ENCODE assay signal across 8 mouse cellular contexts in genomic region chr5:119669741-119670565, GRCm38 (mm10). TPM values are rescaled to one million over a fixed set of nuclear protein-coding genes. Genes with fewer than 3 reads are reported as not detected.
A peak's percentile ranks its signal among the peaks of the same experiment; 100 is the strongest.
DNase-seq lines count a peak whose midpoint lies in the region; ATAC-seq lines count a peak whose summit lies in the region.

No protein-coding gene starts in this region.

- H3K36me3 ChIP-seq in heart, embryonic 11.5 days (ENCODE audit: control insufficient read depth, insufficient read depth, low read length), result no peaks in the 10 kb centered on the region
- no peaks in the 10 kb centered on the region for H3K36me3 ChIP-seq in limb, embryonic 11.5 days (ENCODE audit: control insufficient read depth, insufficient read depth, low read length)
- H3K36me3 ChIP-seq in neural tube, embryonic 11.5 days (ENCODE audit: control insufficient read depth, insufficient read depth, low read length), result no peaks in the 10 kb centered on the region

- H3K27ac ChIP-seq in heart, embryonic 11.5 days (ENCODE audit: low read depth, low read length), result peak overlapping the region; percentile 88
- H3K27ac ChIP-seq in limb, embryonic 11.5 days (replicated peaks; ENCODE audit: low read depth, low read length), result peak overlapping the region; percentile 91
- H3K27ac ChIP-seq in neural tube, embryonic 11.5 days (ENCODE audit: low read depth, low read length), result peak overlapping the region; percentile 35; the same call in 1 of the 2 replicates

- peaks cover 27% of the 10 kb centered on the region for H3K4me1 ChIP-seq in heart, embryonic 11.5 days (ENCODE audit: control insufficient read depth, insufficient read depth, low read length)
- peaks cover 25% of the 10 kb centered on the region for H3K4me1 ChIP-seq in limb, embryonic 11.5 days (ENCODE audit: control insufficient read depth, insufficient read depth, low read length)
- H3K4me1 ChIP-seq in neural tube, embryonic 11.5 days (ENCODE audit: control insufficient read depth, insufficient read depth, low read length), result peaks cover 13% of the 10 kb centered on the region

- H3K9me3 ChIP-seq in heart, embryonic 11.5 days (replicated peaks; ENCODE audit: control insufficient read depth, low read length), result no peaks in the 10 kb centered on the region
- no peaks in the 10 kb centered on the region for H3K9me3 ChIP-seq in limb, embryonic 11.5 days (ENCODE audit: control insufficient read depth, low read length)
- H3K9me3 ChIP-seq in neural tube, embryonic 11.5 days (ENCODE audit: control insufficient read depth, low read length), result no peaks in the 10 kb centered on the region

- under 1% methylated on average over 60 of the region's 61 CpGs for WGBS in heart, embryonic 11.5 days (ENCODE audit: insufficient replicate concordance)
- WGBS in limb, embryonic 11.5 days, result 1% methylated on average over 59 of the region's 61 CpGs
- under 1% methylated on average over 56 of the region's 61 CpGs for WGBS in neural tube, embryonic 11.5 days

- peak; percentile 37 for DNase-seq in gastrocnemius, adult 18-20 months (ENCODE audit: low spot score)
- no peak for DNase-seq in gastrocnemius, adult 8-10 months (ENCODE audit: low spot score in 2 of 2)
- DNase-seq in adrenal gland, adult 18-20 months (ENCODE audit: low spot score in 2 of 2), result peak; percentile 56 to 69
- DNase-seq in limb, embryonic 11.5 days (ENCODE audit: low spot score), result peak; percentile 66
- peak; percentile 43 for DNase-seq in neural tube, embryonic 11.5 days (ENCODE audit: low spot score)
- no peak for DNase-seq in layer of hippocampus, adult 9-10 months (ENCODE audit: low spot score)
- DNase-seq in cerebellum, adult 9-10 months, result no peak

- peaks cover 66% of the 10 kb centered on the region for H3K27me3 ChIP-seq in heart, embryonic 11.5 days (ENCODE audit: control insufficient read depth, insufficient read depth, low read length)
- H3K27me3 ChIP-seq in limb, embryonic 11.5 days (ENCODE audit: control insufficient read depth, insufficient read depth, low read length), result peaks cover 65% of the 10 kb centered on the region
- peaks cover 98% of the 10 kb centered on the region for H3K27me3 ChIP-seq in neural tube, embryonic 11.5 days (ENCODE audit: control insufficient read depth, insufficient read depth, low read length)

- peak overlapping the region; percentile 82 for H3K4me2 ChIP-seq in heart, embryonic 11.5 days
- peak overlapping the region; percentile 68 for H3K4me2 ChIP-seq in limb, embryonic 11.5 days (ENCODE audit: low read depth, severe bottlenecking)
- H3K4me2 ChIP-seq in neural tube, embryonic 11.5 days (ENCODE audit: low read depth), result peak overlapping the region; percentile 55

- H3K4me3 ChIP-seq in heart, embryonic 11.5 days (ENCODE audit: low read depth, low read length), result peak overlapping the region; percentile 62
- H3K4me3 ChIP-seq in limb, embryonic 11.5 days (ENCODE audit: low read depth, low read length), result peak overlapping the region; percentile 66
- H3K4me3 ChIP-seq in neural tube, embryonic 11.5 days (ENCODE audit: low read depth, low read length), result peak overlapping the region; percentile 28

- peak overlapping the region; percentile 73 for H3K9ac ChIP-seq in heart, embryonic 11.5 days (ENCODE audit: low read depth, low read length)
- peak overlapping the region; percentile 50 for H3K9ac ChIP-seq in limb, embryonic 11.5 days (ENCODE audit: low read length)
- peak overlapping the region; percentile 37 for H3K9ac ChIP-seq in neural tube, embryonic 11.5 days (ENCODE audit: low read length)

- no peak for ATAC-seq in heart, embryonic 11.5 days (replicated peaks; ENCODE audit: insufficient number of reproducible peaks, low FRiP score, low TSS enrichment)
- 0 out of 2 replicates have a peak, but pooled peaks have one; percentile 1 for ATAC-seq in limb, embryonic 11.5 days (ENCODE audit: insufficient number of reproducible peaks, low FRiP score, low TSS enrichment, low read depth)
- ATAC-seq in neural tube, embryonic 11.5 days (ENCODE audit: insufficient read depth, low FRiP score, low TSS enrichment), result no peak; the same call in 1 of the 2 replicates

RNA-seq across cellular contexts. Expression of gene Tbx3, which starts 0.5 kb away (rescaled TPM):
- 1 to 10 TPM; 4.5 to 8.7 TPM for total RNA-seq in gastrocnemius, adult 18-20 months (2021)
- 1 to 10 TPM; 1.5 to 5.8 (median 3.2) TPM for total RNA-seq in gastrocnemius, adult 8-10 months (2022)
- total RNA-seq in adrenal gland, adult 18-20 months (2021), result 100 to 1,000 TPM; 298 to 307 TPM
- 12.8 and 14.5 TPM in 2 replicates for polyA plus RNA-seq in heart, embryonic 11.5 days (2014; fragmentation: Nextera tagmentation; extraction: Ambion mirVana)
- polyA plus RNA-seq in limb, embryonic 11.5 days (2014; fragmentation: Nextera tagmentation; extraction: Ambion mirVana), result 42.6 and 52.2 TPM in 2 replicates
- 10.5 and 15.5 TPM in 2 replicates for polyA plus RNA-seq in neural tube, embryonic 11.5 days (2014; fragmentation: Nextera tagmentation; extraction: Ambion mirVana)

Comparison
In these comparisons a context has a peak if more than half of its experiments do, and no peak if none do; other contexts are left out.
1. DNase-seq: peak in gastrocnemius, adult 18-20 months (single experiment), adrenal gland, adult 18-20 months (2 of 2), limb, embryonic 11.5 days (single experiment) and neural tube, embryonic 11.5 days (single experiment); none in gastrocnemius, adult 8-10 months (0 of 2), layer of hippocampus, adult 9-10 months (single experiment) and cerebellum, adult 9-10 months (single experiment).
2. H3K27ac ChIP-seq: peak in every context shown above with its lines; median percentile 91 in limb, embryonic 11.5 days; 88 in heart, embryonic 11.5 days; 35 in neural tube, embryonic 11.5 days.
3. RNA of gene Tbx3, which starts 0.5 kb away (total RNA-seq): 298 to 307 TPM in adrenal gland, adult 18-20 months; 4.5 to 8.7 TPM in gastrocnemius, adult 18-20 months and 1.5 to 5.8 TPM in gastrocnemius, adult 8-10 months; every median in the first group is over 10 times any median in the second.
4. Peak in every context shown above with its lines, with median percentiles within 50 percentile points of each other: H3K4me2 ChIP-seq, H3K4me3 ChIP-seq and H3K9ac ChIP-seq.